Mouse (Mus musculus): ENCODE measurements around the gene Tbc1d8.

DNA sequence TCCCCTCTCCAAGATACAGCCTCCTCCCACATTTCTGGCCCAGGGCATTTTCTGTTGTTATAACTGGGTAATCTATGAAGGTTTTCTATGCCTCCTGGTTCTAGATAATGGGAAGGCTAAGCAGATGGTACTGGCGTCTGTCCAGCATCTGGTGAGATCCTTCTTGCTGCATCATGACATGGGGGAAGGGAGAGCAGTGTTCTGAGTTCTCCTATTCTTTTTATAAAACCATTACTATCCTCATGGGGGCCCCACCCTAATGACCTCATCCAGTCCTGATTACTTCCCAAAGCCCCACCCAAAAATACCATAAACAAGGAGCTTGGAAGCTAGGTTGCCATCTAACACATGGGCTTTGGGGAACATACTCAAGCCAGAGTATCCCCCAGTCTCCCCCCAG lies 129.6 kb downstream of the Tbc1d8 start:
- TF ChIP-seq CTCF (IDR thresholded peaks at IDR 0.05 in 2 of 3, conservative IDR thresholded peaks at IDR 0.05 in 1 of 3; ENCODE audit: control insufficient read depth in 1 of 3, insufficient read depth in 1 of 3, low read depth in 2 of 3, low read length in 3 of 3, poor library complexity in 1 of 3, severe bottlenecking in 1 of 3), result no peak
- no peak for TF ChIP-seq RCOR1 (IDR thresholded peaks at IDR 0.05; ENCODE audit: low read depth, low read length)
- TF ChIP-seq E2F4 (IDR thresholded peaks at IDR 0.05; ENCODE audit: borderline replicate concordance, low read depth, low read length), result no peak
- TF ChIP-seq SMC3 (IDR thresholded peaks at IDR 0.05; ENCODE audit: low read depth, low read length), result no peak
- TF ChIP-seq POLR2AphosphoS2 (IDR thresholded peaks at IDR 0.05; ENCODE audit: low read length), result no peak
- TF ChIP-seq MAFK (IDR thresholded peaks at IDR 0.05; ENCODE audit: borderline replicate concordance, low read depth, low read length), result no peak
- no peak for TF ChIP-seq GATA1 (IDR thresholded peaks at IDR 0.05; ENCODE audit: low read depth, low read length)
- TF ChIP-seq NELFE (IDR thresholded peaks at IDR 0.05; ENCODE audit: low read depth, low read length), result no peak
- no peak for TF ChIP-seq MYC (IDR thresholded peaks at IDR 0.05; ENCODE audit: low read depth, low read length)
- TF ChIP-seq POLR2A (IDR thresholded peaks at IDR 0.05; ENCODE audit: control insufficient read depth in 1 of 2, insufficient read depth in 1 of 2, low read depth in 1 of 2, low read length in 2 of 2, poor library complexity in 1 of 2), result no peak
- TF ChIP-seq SIN3A (IDR thresholded peaks at IDR 0.05; ENCODE audit: low read length), result no peak
- TF ChIP-seq CHD2 (IDR thresholded peaks at IDR 0.05; ENCODE audit: low read length), result no peak
- TF ChIP-seq TAL1 (IDR thresholded peaks at IDR 0.05; ENCODE audit: low read length), result no peak
- TF ChIP-seq NRF1 (IDR thresholded peaks at IDR 0.05; ENCODE audit: insufficient read depth, low read depth, low read length, poor library complexity, severe bottlenecking), result no peak
